Mouse (Mus musculus) MEL (cell line): ENCODE measurements around the gene Wdr64. TPM values are rescaled to one million over a fixed set of nuclear protein-coding genes. Genes with fewer than 3 reads are reported as not detected.

ENCODE experiments used
- DNase-seq: peaks from one replicate; pipeline ENCODE4 v3.0.0; 2011; ENCODE audit warnings: low read depth, low spot score
- H3K27ac ChIP-seq: 2 replicates; pipeline ENCODE4 v1.5.1; 2012; ENCODE audit warnings: low read depth, mild to moderate bottlenecking, control low read depth, low read length, moderate library complexity; ENCODE audit not compliant: control insufficient read depth
- H3K27me3 ChIP-seq, 2 experiments: fragments of 150-350 bp in 1 of 2; sonication (generic) in 1 of 2; 2 replicates each; pipeline ENCODE4 v1.6.1; 2012; ENCODE audit warnings: low read length in 2 of 2, mild to moderate bottlenecking in 2 of 2, improper control_type of control experiment in 1 of 2, moderate library complexity in 1 of 2; ENCODE audit not compliant: insufficient read depth in 2 of 2, control insufficient read depth in 1 of 2
- H3K36me3 ChIP-seq, 2 experiments: 2 replicates each; pipeline ENCODE4 v1.6.1; 2012 to 2014; ENCODE audit warnings: low read length in 2 of 2, improper control_type of control experiment in 1 of 2, inconsistent platforms in 1 of 2, mild to moderate bottlenecking in 1 of 2; ENCODE audit not compliant: insufficient read depth in 2 of 2, control insufficient read depth in 1 of 2
- H3K4me1 ChIP-seq, 2 experiments: fragments of 150-350 bp in 1 of 2; sonication (generic) in 1 of 2; 2 replicates each; pipeline ENCODE4 v1.6.1; 2012; ENCODE audit warnings: low read length in 2 of 2, improper control_type of control experiment in 1 of 2, mild to moderate bottlenecking in 1 of 2; ENCODE audit not compliant: insufficient read depth in 2 of 2, control insufficient read depth in 1 of 2
- H3K4me3 ChIP-seq, 2 experiments: fragments of 150-350 bp in 1 of 2; sonication (generic) in 1 of 2; 2 replicates each; pipeline ENCODE4 v1.5.1; 2012; ENCODE audit warnings: low read depth in 2 of 2, low read length in 2 of 2, mild to moderate bottlenecking in 2 of 2, moderate library complexity in 2 of 2, control low read depth in 1 of 2, improper control_type of control experiment in 1 of 2; ENCODE audit not compliant: control insufficient read depth in 1 of 2, insufficient read depth in 1 of 2
- H3K79me2 ChIP-seq: 2 replicates; pipeline ENCODE4 v1.6.1; 2012; ENCODE audit warnings: mild to moderate bottlenecking, low read length, moderate library complexity; ENCODE audit not compliant: control insufficient read depth, poor library complexity, insufficient read depth
- H3K9ac ChIP-seq: 2 replicates; pipeline ENCODE4 v1.6.1; 2012; ENCODE audit warnings: low read depth, mild to moderate bottlenecking, control low read depth, low read length, moderate library complexity; ENCODE audit not compliant: control insufficient read depth, poor library complexity, severe bottlenecking
- H3K9me3 ChIP-seq: fragments of 150-350 bp; sonication (generic); replicated peaks from 2 replicates; pipeline ENCODE4 v1.6.1; 2012; ENCODE audit warnings: mild to moderate bottlenecking, low read length, improper control_type of control experiment, moderate library complexity; ENCODE audit not compliant: insufficient read depth
- CHD1 ChIP-seq: IDR thresholded peaks from 2 replicates; pipeline ENCODE4 v1.6.1; 2012; ENCODE audit warnings: low read depth, mild to moderate bottlenecking, inconsistent platforms, low read length, improper control_type of control experiment
- ELF1 ChIP-seq: IDR thresholded peaks from 2 replicates; pipeline ENCODE4 v1.6.1; 2014; ENCODE audit warnings: low read depth, mild to moderate bottlenecking, inconsistent platforms, low read length, improper control_type of control experiment, moderate library complexity
- HCFC1 ChIP-seq: IDR thresholded peaks from 2 replicates; pipeline ENCODE4 v1.6.1; 2012; ENCODE audit warnings: low read depth, mild to moderate bottlenecking, inconsistent platforms, low read length, improper control_type of control experiment, moderate library complexity
- MXI1 ChIP-seq: IDR thresholded peaks from 2 replicates; pipeline ENCODE4 v1.6.1; 2011; ENCODE audit warnings: mild to moderate bottlenecking, low read depth, low read length, improper control_type of control experiment
- MYB ChIP-seq: IDR thresholded peaks from 2 replicates; pipeline ENCODE4 v1.6.1; 2011; ENCODE audit warnings: mild to moderate bottlenecking, low read depth, low read length, improper control_type of control experiment
- MYC ChIP-seq: IDR thresholded peaks from 2 replicates; pipeline ENCODE4 v1.6.1; 2011; ENCODE audit warnings: low read depth, mild to moderate bottlenecking, low read length, improper control_type of control experiment, moderate library complexity
- NELFE ChIP-seq: IDR thresholded peaks from 2 replicates; pipeline ENCODE4 v1.6.1; 2011; ENCODE audit warnings: low read depth, low read length, improper control_type of control experiment
- NRF1 ChIP-seq: IDR thresholded peaks from 2 replicates; pipeline ENCODE4 v1.6.1; 2014; ENCODE audit warnings: low read depth, mild to moderate bottlenecking, inconsistent platforms, low read length, improper control_type of control experiment, moderate library complexity; ENCODE audit not compliant: poor library complexity, insufficient read depth, severe bottlenecking
- POLR2A ChIP-seq, 2 experiments: IDR thresholded peaks; 2 replicates each; pipeline ENCODE4 v1.6.1; 2011 to 2012; ENCODE audit warnings: low read length in 2 of 2, mild to moderate bottlenecking in 2 of 2, control low read depth in 1 of 2, improper control_type of control experiment in 1 of 2, low read depth in 1 of 2, moderate library complexity in 1 of 2; ENCODE audit not compliant: control insufficient read depth in 1 of 2, insufficient read depth in 1 of 2, poor library complexity in 1 of 2
- POLR2AphosphoS2 ChIP-seq: IDR thresholded peaks from 2 replicates; pipeline ENCODE4 v1.6.1; 2011; ENCODE audit warnings: low read length, improper control_type of control experiment
- POLR2AphosphoS5 ChIP-seq: IDR thresholded peaks from 2 replicates; pipeline ENCODE4 v1.6.1; 2012; ENCODE audit warnings: low read depth, borderline replicate concordance, mild to moderate bottlenecking, inconsistent platforms, low read length, moderate library complexity, mixed read lengths
- SIN3A ChIP-seq: IDR thresholded peaks from 2 replicates; pipeline ENCODE4 v1.6.1; 2012; ENCODE audit warnings: low read length, improper control_type of control experiment, inconsistent platforms
- TBP ChIP-seq: IDR thresholded peaks from 2 replicates; pipeline ENCODE4 v1.8.0; 2011; ENCODE audit warnings: low read depth, low read length, improper control_type of control experiment
- TCF12 ChIP-seq: IDR thresholded peaks from 2 replicates; pipeline ENCODE4 v1.6.1; 2014; ENCODE audit warnings: low read depth, mild to moderate bottlenecking, inconsistent platforms, low read length, improper control_type of control experiment, moderate library complexity
- USF1 ChIP-seq: IDR thresholded peaks from 2 replicates; pipeline ENCODE4 v1.6.1; 2014; ENCODE audit warnings: low read depth, mild to moderate bottlenecking, inconsistent platforms, low read length, improper control_type of control experiment, moderate library complexity
- ZMIZ1 ChIP-seq: IDR thresholded peaks from 2 replicates; pipeline ENCODE4 v1.6.1; 2012; ENCODE audit warnings: low read depth, mild to moderate bottlenecking, inconsistent platforms, low read length, improper control_type of control experiment, moderate library complexity
- polyA plus RNA-seq, 2 experiments: library from polyadenylated mRNA; stranded (reverse) in 1 of 2; unstranded in 1 of 2; fragments of >175 nt in 1 of 2; fragments of >200 nt in 1 of 2; gene quantifications; 2 replicates each; pipeline versions ENCODE4 v1.2.1 to v1.2.4; 2012; ENCODE audit warnings: low replicate concordance in 2 of 2, low read depth in 1 of 2; ENCODE audit not compliant: insufficient read length in 2 of 2, insufficient read depth in 1 of 2, missing spikeins in 1 of 2
- total RNA-seq: library from RNA; depleted of rRNA; stranded (reverse); fragments of 300-350 nt; gene quantifications from 2 replicates; pipeline ENCODE4 v1.2.3, GENCODE M21; 2012

Wdr64 gene
- total and polyA plus RNA-seq, 3 experiments = 0.31 TPM; not detected in 2

- Histone ChIP-seq H3K79me2 (no peaks in the 10 kb centered on the region), H3K9me3 (no peaks in the 10 kb centered on the region), H3K4me3 (no peak overlapping the region), H3K9ac (no peak overlapping the region), H3K36me3 (peaks cover 0 to 7% of the 10 kb centered on the region in 2 experiments; a peak in 1 of 4 replicates), H3K27me3 (no peaks in the 10 kb centered on the region), H3K4me1 (peaks cover 0 to 4% of the 10 kb centered on the region in 2 experiments; a peak in 2 of 4 replicates), H3K27ac (no peak overlapping the region)
- TF ChIP-seq SIN3A (peak; percentile 56; the same call in 1 of the 2 replicates), TBP (no peak), CHD1 (0 out of 2 replicates have a peak, but pooled peaks have one; percentile 67)
- peak; percentile 57 for DNase-seq
Observed at GRCm38 (mm10) chr1:175680995-175681394, 17.4 kb upstream of the Wdr64 start.

DNA sequence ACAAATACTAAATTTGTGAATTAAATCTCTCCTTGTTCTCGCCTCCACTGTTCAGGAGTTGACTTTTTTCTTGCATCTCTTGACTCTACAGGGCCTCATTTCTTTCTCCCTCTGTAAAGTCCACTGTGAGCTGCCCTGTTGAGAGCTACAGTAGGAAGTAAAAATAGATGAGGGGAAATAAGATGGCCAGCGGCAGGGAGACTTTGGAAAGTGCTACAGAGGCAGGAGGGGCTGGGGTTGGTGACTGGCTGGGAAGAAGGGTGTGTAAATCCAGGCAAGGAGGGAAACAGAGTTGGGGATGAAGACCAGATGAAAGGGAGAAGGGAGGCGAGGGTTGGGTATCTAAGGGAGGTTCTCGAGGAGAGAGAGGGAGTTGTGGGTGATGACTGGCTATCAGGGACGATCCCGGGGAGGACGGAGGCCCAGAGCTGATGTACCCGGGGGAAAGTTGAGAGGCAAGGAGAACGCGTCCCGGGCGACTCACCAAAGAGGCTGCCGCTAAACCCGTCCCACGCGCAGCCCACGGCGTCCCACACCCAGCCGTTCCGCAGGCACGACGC lies 6.6 kb upstream of the Wdr64 start:
- Histone ChIP-seq H3K27ac (peak overlapping the region; percentile 49), H3K4me3 (peak overlapping the region; percentile 83 to 94), H3K79me2 (peaks cover 6% of the 10 kb centered on the region), H3K36me3 (peaks cover 0 to 13% of the 10 kb centered on the region in 2 experiments; a peak in 2 of 4 replicates), H3K27me3 (no peaks in the 10 kb centered on the region), H3K9me3 (no peaks in the 10 kb centered on the region), H3K4me1 (no peaks in the 10 kb centered on the region; a peak in 2 of 4 replicates), H3K9ac (peak overlapping the region; percentile 88)
- peak; percentile 60 for DNase-seq
- TF ChIP-seq POLR2AphosphoS5 (no peak), HCFC1 (0 out of 2 replicates have a peak, but pooled peaks have one; percentile 38), CHD1 (0 out of 2 replicates have a peak, but pooled peaks have one; percentile 47)

DNA sequence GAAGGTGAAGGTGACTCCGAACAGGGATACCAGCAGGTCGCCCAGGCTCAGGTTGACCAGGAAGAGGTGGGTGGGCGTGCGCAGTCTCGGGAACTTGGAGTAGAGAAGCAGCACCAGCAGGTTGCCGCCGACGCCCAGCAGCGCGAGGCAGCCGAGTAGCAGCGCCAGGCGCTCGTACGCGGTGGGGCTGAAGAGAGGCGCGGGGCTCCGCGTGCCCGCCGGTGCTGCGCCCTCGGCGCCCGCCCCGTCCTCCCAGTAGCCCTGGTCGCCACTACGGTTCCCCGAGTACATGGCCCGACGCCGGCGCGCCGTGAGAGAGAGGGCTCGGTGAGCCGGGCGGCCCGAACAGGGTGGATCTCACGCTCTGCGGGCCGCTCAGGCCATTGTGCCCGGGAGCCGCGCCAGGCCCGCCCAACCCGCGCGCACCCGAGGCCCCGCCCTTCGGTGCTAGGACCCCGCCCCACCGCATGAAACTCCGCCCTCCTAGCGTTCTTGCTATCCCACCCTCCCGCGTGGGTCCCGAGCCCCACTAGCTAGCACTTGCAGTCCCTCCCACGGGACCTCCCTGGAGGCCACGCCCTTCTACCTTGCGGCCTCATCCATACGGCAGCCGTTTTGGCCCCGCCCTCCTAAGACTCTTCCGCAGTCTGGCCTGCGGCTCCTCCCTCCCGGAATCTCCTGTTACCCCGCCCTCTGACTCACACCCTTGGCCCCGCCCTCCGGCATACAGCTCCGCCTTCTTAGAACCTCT lies 6.0 kb upstream of the Wdr64 start, which contains the start of the genes Opn3 and Chml:
Opn3 (minus strand) TSS at position 531 of the 751 bp plus-strand sequence.
Chml (minus strand) TSS at position 656 of the 751 bp plus-strand sequence.
- no peaks in the 10 kb centered on the region; a peak in 2 of 4 replicates for H3K4me1 ChIP-seq
- H3K9ac ChIP-seq = peak within 1 kb of the TSS; percentile 88
- H3K36me3 ChIP-seq = peaks cover 0 to 13% of the 10 kb centered on the region in 2 experiments; a peak in 2 of 4 replicates
- TF ChIP-seq HCFC1 (no peak), POLR2A (IDR thresholded peaks at IDR 0.05; ENCODE audit: control insufficient read depth in 1 of 2, insufficient read depth in 1 of 2, low read depth in 1 of 2, low read length in 2 of 2, poor library complexity in 1 of 2) (peak; percentile 93 to 96), CHD1 (no peak), MYC (no peak), TCF12 (peak; percentile 39; the same call in 1 of the 2 replicates), NRF1 (peak; percentile 42; the same call in 1 of the 2 replicates), ZMIZ1 (peak; percentile 93), POLR2AphosphoS2 (peak; percentile 82), TBP (0 out of 2 replicates have a peak, but pooled peaks have one; percentile 35), USF1 (peak; percentile 33; the same call in 1 of the 2 replicates), MXI1 (peak; percentile 61; the same call in 1 of the 2 replicates), MYB (no peak), NELFE (peak; percentile 89), ELF1 (peak; percentile 79)
- H3K27ac ChIP-seq = peak within 1 kb of the TSS; percentile 49
- no peaks in the 10 kb centered on the region for H3K27me3 ChIP-seq
- H3K79me2 ChIP-seq = peaks cover 6% of the 10 kb centered on the region
- peak; percentile 99 for DNase-seq
- no peaks in the 10 kb centered on the region for H3K9me3 ChIP-seq
- peak within 1 kb of the TSS; percentile 83 to 94 for H3K4me3 ChIP-seq
